Mouse (Mus musculus): ENCODE results near the gene Gria1. TPM values are rescaled to one million over a fixed set of nuclear protein-coding genes. Genes with fewer than 3 reads are reported as not detected.

The Gria1 gene
- polyA plus RNA-seq, 1 experiment from 2014 or later = 2.0 TPM

DNA sequence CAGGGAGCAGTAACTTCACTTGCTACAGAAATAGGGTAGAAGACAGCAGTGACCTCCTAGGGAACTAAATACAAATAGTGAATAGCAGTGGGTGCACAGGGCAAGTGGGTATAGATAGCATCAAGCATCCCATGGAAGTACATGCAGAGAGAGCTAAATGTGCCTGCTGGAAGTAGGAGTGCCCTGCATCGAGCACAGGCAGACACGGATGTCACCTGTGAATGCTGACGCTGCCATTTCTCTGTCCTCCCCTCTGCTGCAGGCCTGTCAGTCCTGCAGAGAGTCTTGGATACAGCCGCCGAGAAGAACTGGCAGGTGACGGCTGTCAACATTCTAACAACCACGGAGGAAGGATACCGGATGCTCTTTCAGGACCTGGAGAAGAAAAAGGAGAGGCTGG, 178.2 kb downstream of the Gria1 start:
- H3K9me3 ChIP-seq (replicated peaks) = no peaks in the 10 kb centered on the region
- WGBS = 87% methylated on average over 8 of the region's 8 CpGs
- H3K9ac ChIP-seq = no peak overlapping the region
- no peaks in the 10 kb centered on the region for H3K27me3 ChIP-seq
- H3K4me2 ChIP-seq = no peak overlapping the region
- H3K4me1 ChIP-seq = no peaks in the 10 kb centered on the region
- no peak overlapping the region for H3K27ac ChIP-seq
- ATAC-seq (replicated peaks; ENCODE audit: low FRiP score) = no peak
- no peak overlapping the region for H3K4me3 ChIP-seq (replicated peaks)
- no peaks in the 10 kb centered on the region for H3K36me3 ChIP-seq

DNA sequence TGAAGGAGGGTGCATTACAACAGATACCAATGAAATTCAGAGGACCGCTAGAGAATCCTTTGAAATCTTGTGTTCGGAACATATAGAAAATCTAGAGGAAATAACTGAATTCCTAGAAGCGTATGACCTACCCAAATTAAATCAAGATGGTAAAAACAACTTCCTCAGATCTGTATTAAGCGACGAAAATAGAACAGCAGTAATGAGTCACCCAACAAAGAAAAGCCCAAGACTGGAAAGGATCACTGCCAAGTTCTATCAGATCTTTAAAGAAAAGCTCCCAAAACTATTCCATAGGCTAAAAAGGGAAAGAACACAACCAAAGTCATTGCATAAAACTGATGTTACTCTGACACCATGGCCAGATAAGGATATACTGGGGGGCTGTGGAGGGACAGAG, 183.6 kb downstream of the Gria1 start:
- Histone ChIP-seq H3K27me3 (no peaks in the 10 kb centered on the region), H3K9me3 (replicated peaks) (no peaks in the 10 kb centered on the region), H3K4me3 (replicated peaks) (no peak overlapping the region), H3K4me2 (no peak overlapping the region), H3K9ac (no peak overlapping the region), H3K4me1 (no peaks in the 10 kb centered on the region), H3K36me3 (no peaks in the 10 kb centered on the region), H3K27ac (no peak overlapping the region)
- no peak for ATAC-seq (replicated peaks; ENCODE audit: low FRiP score)
- WGBS = 83% methylated on average over 5 of the region's 5 CpGs

DNA sequence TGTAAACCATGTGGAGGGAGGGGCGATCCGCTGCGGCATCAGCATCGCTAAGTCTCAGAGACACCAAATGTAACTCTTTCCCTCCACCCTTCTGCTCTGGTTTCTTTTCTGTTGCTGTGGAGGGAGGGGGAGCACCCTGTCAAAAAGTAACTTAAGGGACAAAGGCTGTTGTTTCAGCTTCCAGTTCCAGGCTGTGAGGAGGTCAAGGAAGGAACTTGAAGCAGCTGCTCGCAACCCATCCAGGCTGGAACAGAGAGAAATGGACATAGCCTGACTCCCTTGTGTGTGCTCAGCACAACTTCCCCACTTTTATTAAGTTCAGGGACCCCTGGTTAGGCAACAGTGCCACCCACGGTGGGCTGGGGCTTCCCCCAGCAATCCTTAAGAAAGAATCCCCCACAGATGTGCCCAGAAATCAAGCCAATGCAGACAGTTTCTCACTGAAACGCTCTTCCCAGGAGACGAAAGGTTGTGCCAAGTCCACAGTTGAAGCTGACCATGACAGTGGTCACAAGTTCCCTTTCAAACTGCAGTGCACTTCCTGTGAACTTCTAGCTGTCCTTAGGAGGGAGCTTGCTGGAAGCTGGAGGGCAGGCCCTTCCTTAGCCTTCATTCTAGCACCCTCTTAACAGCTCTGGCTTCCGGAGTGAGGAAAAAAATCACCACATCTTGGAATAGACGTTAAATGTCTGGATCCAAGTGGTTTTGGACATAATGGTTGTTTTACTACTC, 190.2 kb downstream of the Gria1 start:
- no peaks in the 10 kb centered on the region for H3K9me3 ChIP-seq (replicated peaks)
- H3K4me3 ChIP-seq (replicated peaks) = no peak overlapping the region
- no peaks in the 10 kb centered on the region for H3K36me3 ChIP-seq
- peak; percentile 64 for ATAC-seq (replicated peaks; ENCODE audit: low FRiP score)
- peak overlapping the region; percentile 49; the same call in 1 of the 2 replicates for H3K27ac ChIP-seq
- peaks cover 3% of the 10 kb centered on the region; the same call in 1 of the 2 replicates for H3K4me1 ChIP-seq
- no peaks in the 10 kb centered on the region for H3K27me3 ChIP-seq
- no peak overlapping the region for H3K4me2 ChIP-seq
- WGBS = 60% methylated on average over 10 of the region's 10 CpGs
- no peak overlapping the region for H3K9ac ChIP-seq

DNA sequence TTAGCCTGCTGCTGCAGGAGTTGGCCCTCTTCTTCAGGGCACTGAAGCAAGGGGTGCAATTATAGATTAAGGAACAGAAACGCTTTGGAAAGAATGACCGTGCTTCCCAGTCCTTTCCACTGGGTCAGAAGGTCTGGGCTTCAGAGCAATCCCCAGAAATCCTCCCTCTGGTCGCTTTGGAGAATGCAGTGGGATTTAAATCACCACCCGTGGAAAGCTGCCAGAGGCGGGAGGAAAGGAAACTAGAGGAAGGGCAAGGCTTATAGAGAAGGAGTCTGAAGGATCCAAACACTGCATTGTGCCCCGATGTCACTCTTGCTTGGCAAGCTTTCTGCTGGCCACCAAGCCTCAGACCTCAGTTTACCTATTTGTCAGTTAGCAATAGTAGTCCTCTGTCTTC, 193.2 kb downstream of the Gria1 start:
- Histone ChIP-seq H3K4me2 (no peak overlapping the region), H3K27ac (no peak overlapping the region), H3K27me3 (no peaks in the 10 kb centered on the region), H3K9me3 (replicated peaks) (no peaks in the 10 kb centered on the region), H3K36me3 (no peaks in the 10 kb centered on the region), H3K4me3 (replicated peaks) (no peak overlapping the region), H3K9ac (no peak overlapping the region), H3K4me1 (peaks cover 3% of the 10 kb centered on the region; the same call in 1 of the 2 replicates)
- no peak for ATAC-seq (replicated peaks; ENCODE audit: low FRiP score)
- WGBS = 45% methylated on average over 6 of the region's 6 CpGs

DNA sequence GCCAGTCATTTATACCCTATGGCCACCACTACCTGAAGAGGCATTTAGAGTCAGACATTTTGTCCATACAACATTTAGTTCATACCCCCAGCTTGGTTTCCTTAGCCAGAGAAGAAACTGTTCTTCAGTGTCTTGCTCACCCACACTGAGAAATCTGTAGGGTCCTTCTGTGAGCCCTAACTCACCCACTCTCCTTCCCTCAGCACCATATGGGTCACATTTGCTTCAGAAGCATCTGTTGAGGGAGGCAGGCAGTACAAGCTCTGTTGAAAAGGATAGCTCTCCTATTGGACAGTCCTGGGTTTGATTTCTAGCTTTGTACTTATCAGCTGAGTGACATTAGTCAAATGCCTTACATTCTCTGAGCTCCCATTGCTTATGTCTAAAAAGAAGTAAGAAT, 196.1 kb downstream of the Gria1 start:
- Histone ChIP-seq H3K4me3 (replicated peaks) (no peak overlapping the region), H3K9ac (no peak overlapping the region), H3K36me3 (no peaks in the 10 kb centered on the region), H3K9me3 (replicated peaks) (no peaks in the 10 kb centered on the region), H3K4me1 (no peaks in the 10 kb centered on the region), H3K27me3 (no peaks in the 10 kb centered on the region), H3K4me2 (no peak overlapping the region), H3K27ac (no peak overlapping the region)
- ATAC-seq (replicated peaks; ENCODE audit: low FRiP score) = no peak

DNA sequence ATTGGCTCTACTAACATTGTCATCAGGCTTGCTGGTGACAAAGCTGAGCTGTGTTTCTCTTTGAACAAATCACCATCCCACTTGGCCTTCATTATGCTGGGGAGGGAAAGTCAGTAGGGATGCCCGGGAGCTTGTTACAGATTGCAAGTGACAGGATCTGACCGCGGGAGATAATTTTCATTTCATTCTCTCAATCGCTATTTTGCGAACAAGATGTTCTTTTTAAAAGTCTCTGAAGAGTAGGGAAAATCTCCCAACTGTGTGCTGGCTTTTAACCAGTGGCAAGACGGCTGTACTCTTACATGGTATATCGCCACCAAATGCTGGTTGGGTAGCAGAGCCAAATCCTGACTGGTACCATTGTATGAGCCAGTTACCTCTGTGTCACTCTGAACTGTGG, 202.9 kb downstream of the Gria1 start:
- Histone ChIP-seq H3K4me3 (replicated peaks) (no peak overlapping the region), H3K36me3 (no peaks in the 10 kb centered on the region), H3K27ac (no peak overlapping the region), H3K9me3 (replicated peaks) (no peaks in the 10 kb centered on the region), H3K27me3 (no peaks in the 10 kb centered on the region), H3K9ac (no peak overlapping the region), H3K4me1 (no peaks in the 10 kb centered on the region), H3K4me2 (no peak overlapping the region)
- no peak for ATAC-seq (replicated peaks; ENCODE audit: low FRiP score)
- WGBS = 95% methylated on average over 7 of the region's 7 CpGs

DNA sequence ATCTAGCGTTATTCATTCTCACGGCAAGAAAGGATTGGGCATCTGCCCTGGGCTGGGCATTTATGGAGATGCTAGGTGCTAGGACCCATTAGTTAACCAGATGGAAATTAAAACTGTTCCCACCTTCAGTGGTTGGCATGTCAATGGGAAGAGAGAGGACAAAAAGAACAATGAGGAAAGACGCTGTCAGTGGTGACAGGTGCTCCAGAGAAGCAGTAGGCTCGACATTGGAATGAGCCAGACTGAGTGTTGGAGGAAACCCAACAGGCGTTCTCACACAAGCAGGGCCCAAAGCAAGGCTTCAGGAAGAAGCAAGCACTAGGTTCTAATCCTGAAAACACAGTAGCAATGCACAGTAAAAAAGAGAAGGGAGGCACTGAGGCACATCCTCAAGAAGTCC, 203.4 kb downstream of the Gria1 start:
- Histone ChIP-seq H3K9ac (no peak overlapping the region), H3K4me1 (no peaks in the 10 kb centered on the region), H3K4me3 (replicated peaks) (no peak overlapping the region), H3K36me3 (no peaks in the 10 kb centered on the region), H3K9me3 (replicated peaks) (no peaks in the 10 kb centered on the region), H3K4me2 (no peak overlapping the region), H3K27ac (no peak overlapping the region), H3K27me3 (no peaks in the 10 kb centered on the region)
- 90% methylated on average over 5 of the region's 5 CpGs for WGBS
- ATAC-seq (replicated peaks; ENCODE audit: low FRiP score) = no peak

DNA sequence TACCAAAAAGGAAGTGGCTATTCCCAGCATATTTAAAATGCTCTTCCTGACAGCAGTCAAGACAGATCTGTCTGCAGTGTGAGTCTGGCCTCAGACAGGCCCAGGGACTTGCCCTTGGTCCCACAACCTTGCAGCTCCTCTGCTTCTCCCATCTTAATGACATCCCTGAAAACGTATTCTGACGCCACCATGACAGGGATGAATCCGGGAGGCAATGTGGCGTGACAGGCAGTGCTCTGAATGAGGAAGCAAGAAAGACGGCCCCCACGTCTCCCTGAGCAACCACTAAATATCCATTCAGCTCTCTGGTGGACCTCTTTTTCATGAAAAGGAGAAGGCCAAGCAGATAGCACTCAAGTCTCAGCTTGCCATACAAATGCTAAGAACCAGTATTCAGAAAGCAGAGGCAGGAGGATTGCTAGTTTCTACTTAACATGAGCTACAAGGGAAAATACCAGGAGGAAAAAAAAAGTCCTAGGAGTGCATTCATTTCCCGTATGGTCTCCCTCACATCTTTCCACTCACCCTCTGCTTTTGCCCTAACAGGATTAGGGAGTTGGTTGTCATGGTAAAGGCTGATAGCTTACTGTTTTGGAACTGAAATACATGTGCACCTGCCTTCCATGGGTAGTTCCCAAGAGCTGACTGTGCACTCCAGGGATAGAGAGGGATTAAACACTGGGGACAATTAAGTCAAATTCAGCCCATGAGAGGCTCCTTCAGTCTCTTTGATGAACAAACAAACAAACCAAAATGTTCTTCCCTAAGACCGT, 211.8 kb downstream of the Gria1 start:
- Histone ChIP-seq H3K27me3 (no peaks in the 10 kb centered on the region), H3K9me3 (replicated peaks) (no peaks in the 10 kb centered on the region), H3K27ac (no peak overlapping the region), H3K4me2 (no peak overlapping the region), H3K4me3 (replicated peaks) (no peak overlapping the region), H3K36me3 (no peaks in the 10 kb centered on the region), H3K4me1 (no peaks in the 10 kb centered on the region), H3K9ac (no peak overlapping the region)
- WGBS = 49% methylated on average over 8 of the region's 8 CpGs
- ATAC-seq (replicated peaks; ENCODE audit: low FRiP score) = no peak

DNA sequence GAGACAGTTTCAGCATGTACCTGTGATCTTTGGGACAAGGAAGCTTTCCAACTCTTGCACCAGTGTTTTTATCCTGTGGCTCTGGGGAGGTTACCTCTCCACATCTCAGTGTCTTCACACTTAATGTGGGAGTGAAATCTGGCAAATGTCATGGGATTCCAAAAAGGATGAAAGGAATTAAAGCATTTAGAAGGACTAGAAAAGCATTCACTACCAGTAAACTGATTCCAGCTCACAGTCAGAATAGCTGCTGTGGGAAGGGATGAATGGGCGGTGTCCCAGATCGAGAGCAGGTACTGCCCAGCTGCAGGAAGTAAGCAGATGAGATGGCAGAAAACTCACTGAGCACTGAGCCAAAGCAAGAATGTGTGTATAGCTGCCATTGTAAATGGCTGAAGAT, 224.3 kb downstream of the Gria1 start:
- Histone ChIP-seq H3K27ac (no peak overlapping the region), H3K4me3 (replicated peaks) (no peak overlapping the region), H3K27me3 (no peaks in the 10 kb centered on the region), H3K9ac (no peak overlapping the region), H3K4me2 (no peak overlapping the region), H3K4me1 (no peaks in the 10 kb centered on the region), H3K9me3 (replicated peaks) (no peaks in the 10 kb centered on the region), H3K36me3 (no peaks in the 10 kb centered on the region)
- ATAC-seq (replicated peaks; ENCODE audit: low FRiP score) = no peak
- WGBS = 81% methylated on average over 2 of the region's 2 CpGs

DNA sequence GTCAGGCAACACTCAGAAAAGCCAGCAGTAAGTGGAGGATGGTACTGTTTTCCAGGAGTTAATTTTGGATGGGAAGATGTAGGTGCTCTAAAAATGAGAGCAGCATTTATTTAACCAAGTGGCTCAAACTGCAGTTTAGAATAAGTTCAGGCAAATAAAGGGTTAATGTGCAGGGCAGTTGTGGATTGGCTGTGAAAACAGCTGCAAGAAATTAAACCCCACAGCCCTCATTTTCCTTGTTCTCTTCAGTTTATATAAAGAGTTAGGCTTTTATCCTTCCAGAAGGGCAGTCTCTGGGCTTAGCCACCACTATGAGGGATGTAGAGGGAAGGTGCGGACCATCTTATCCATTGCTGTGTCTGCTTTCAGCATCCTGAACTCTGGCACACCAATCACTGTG, 225.2 kb downstream of the Gria1 start:
- Histone ChIP-seq H3K4me1 (no peaks in the 10 kb centered on the region), H3K4me3 (replicated peaks) (no peak overlapping the region), H3K27ac (no peak overlapping the region), H3K9me3 (replicated peaks) (no peaks in the 10 kb centered on the region), H3K9ac (no peak overlapping the region), H3K4me2 (no peak overlapping the region), H3K27me3 (no peaks in the 10 kb centered on the region), H3K36me3 (no peaks in the 10 kb centered on the region)
- no peak for ATAC-seq (replicated peaks; ENCODE audit: low FRiP score)
- WGBS = 67% methylated on average over 1 of the region's 1 CpGs

DNA sequence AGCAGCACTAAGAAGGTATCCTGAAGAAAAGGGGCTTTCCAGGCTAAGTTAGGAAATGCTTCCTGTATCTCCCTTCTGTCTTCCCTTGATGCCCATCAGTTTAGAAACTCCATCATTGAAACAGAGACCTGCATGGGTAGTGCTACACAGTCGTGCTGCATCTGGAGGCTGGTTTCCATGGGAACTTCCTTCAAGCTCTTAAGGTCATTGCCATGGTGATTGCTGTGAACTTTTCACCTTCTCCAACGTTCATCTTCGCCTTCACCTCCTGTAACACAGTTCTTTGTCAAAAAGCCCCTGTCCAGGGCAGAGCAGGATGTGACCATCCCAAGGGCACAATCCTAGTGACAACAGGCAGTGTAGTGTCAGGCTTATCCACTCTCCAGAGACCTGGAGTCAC, 228.6 kb downstream of the Gria1 start:
- no peak for ATAC-seq (replicated peaks; ENCODE audit: low FRiP score)
- no peaks in the 10 kb centered on the region for H3K36me3 ChIP-seq
- H3K9ac ChIP-seq = no peak overlapping the region
- 14% methylated on average over 3 of the region's 3 CpGs for WGBS
- no peak overlapping the region for H3K4me2 ChIP-seq
- no peaks in the 10 kb centered on the region for H3K9me3 ChIP-seq (replicated peaks)
- no peaks in the 10 kb centered on the region for H3K27me3 ChIP-seq
- H3K27ac ChIP-seq = no peak overlapping the region
- H3K4me1 ChIP-seq = no peaks in the 10 kb centered on the region
- no peak overlapping the region for H3K4me3 ChIP-seq (replicated peaks)

DNA sequence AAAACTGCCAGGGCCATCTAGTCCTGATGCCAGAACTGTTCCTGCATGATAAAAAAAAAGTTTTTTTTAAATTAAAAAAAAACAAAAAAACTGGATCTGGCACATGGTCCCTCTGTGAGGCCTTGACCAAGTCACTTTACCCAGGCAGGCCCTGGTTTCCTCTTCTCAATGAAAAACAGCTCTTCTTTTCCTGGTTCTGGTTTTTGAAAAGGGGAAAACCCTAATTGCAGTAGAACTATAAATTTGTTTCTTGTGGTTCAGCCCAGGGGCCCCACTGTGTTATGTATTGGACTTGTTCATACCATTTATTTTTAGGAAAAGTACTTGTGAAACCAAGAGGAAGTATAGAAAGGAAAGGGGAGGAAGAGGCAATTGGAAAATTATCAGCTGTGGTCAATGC, 232.6 kb downstream of the Gria1 start:
- ATAC-seq (replicated peaks; ENCODE audit: low FRiP score) = no peak
- no peaks in the 10 kb centered on the region for H3K27me3 ChIP-seq
- H3K4me3 ChIP-seq (replicated peaks) = no peak overlapping the region
- no peaks in the 10 kb centered on the region for H3K4me1 ChIP-seq
- no peak overlapping the region for H3K4me2 ChIP-seq
- no peak overlapping the region for H3K9ac ChIP-seq
- H3K9me3 ChIP-seq (replicated peaks) = no peaks in the 10 kb centered on the region
- no peak overlapping the region for H3K27ac ChIP-seq
- H3K36me3 ChIP-seq = no peaks in the 10 kb centered on the region

DNA sequence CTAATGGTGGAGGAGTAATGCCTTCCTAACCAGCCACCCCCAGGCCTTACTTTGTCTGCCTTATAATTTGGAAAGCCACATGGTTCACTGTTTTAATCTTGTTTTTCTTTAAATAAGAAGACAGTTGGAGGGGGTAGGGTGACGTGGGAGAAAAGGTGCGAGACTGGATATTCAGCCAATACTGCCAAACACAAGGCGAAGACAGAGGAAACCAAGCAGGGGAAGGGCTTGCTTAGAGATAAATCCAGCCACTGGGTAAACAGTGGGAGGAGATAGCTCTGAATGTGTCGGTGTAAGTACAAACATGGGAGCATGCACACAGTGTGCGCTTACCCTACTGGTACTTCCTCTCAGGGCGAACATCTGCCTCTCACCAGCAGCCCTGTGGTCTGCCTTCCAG, 233.4 kb downstream of the Gria1 start:
- H3K27ac ChIP-seq = no peak overlapping the region
- H3K36me3 ChIP-seq = no peaks in the 10 kb centered on the region
- H3K9ac ChIP-seq = no peak overlapping the region
- no peaks in the 10 kb centered on the region for H3K27me3 ChIP-seq
- H3K4me2 ChIP-seq = no peak overlapping the region
- no peak overlapping the region for H3K4me3 ChIP-seq (replicated peaks)
- H3K9me3 ChIP-seq (replicated peaks) = no peaks in the 10 kb centered on the region
- WGBS = 87% methylated on average over 6 of the region's 6 CpGs
- H3K4me1 ChIP-seq = no peaks in the 10 kb centered on the region
- no peak for ATAC-seq (replicated peaks; ENCODE audit: low FRiP score)
